Mouse (Mus musculus) kidney, adult 18-20 months (tissue): ENCODE measurements around the gene Lrp2.

Experiments
- DNase-seq: peaks from one replicate; pipeline ENCODE4 v3.0.0; 2021

The Lrp2 gene

DNA sequence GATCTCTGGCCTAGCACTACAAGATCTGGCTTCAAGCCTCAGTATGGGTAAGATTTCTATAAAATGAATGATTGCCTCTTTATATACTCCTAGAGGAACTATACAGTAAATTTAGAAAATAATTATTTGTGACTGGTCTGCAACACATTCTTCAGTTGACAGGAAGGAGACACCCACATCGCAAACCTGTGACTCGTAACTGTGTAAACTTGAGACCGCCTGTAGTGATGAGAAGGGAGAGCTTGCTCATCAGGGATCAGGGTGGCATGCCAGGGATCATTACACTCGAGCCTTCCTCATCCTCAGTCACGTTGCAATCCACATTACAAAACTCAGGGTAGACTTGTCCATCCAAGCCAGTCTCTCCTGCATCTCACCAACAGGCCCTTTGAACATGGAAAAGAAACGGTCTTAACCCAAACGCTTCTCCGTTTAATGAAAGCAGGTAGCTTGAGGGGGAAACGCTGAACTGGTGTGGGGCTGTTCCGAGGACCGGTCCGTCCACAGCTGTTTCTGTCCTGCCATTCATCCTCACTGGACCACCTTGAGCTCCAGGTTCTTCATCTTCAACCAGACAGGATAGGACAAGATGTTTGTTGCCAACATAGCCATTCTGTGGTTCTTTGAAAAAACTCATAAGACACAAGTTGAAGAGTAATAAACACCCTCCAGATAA lies 189.0 kb downstream of the Lrp2 start:
- DNase-seq = no peak

GRCm38 (mm10) chr2:69395597-69396248 lies 190.1 kb downstream of the Lrp2 start:
- no peak for DNase-seq

DNA sequence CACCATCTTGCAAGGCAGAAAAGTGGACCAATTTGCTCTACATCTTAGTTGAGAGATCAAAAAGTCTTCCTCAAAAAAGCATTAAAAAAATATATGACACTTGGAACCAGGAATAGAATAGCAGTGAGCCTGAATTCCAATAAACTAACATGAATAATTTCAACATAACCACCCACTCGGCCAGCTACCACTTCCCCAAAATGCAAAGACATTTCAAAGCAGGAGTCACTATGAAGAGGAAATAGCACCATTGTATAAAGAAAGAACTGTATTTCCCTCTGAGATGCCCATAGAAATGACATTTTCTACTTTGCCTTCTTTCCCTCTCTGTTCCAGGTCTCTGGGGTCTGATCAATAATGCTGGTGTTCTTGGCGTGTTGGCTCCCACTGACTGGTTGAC lies 191.9 kb downstream of the Lrp2 start:
- DNase-seq = no peak

DNA sequence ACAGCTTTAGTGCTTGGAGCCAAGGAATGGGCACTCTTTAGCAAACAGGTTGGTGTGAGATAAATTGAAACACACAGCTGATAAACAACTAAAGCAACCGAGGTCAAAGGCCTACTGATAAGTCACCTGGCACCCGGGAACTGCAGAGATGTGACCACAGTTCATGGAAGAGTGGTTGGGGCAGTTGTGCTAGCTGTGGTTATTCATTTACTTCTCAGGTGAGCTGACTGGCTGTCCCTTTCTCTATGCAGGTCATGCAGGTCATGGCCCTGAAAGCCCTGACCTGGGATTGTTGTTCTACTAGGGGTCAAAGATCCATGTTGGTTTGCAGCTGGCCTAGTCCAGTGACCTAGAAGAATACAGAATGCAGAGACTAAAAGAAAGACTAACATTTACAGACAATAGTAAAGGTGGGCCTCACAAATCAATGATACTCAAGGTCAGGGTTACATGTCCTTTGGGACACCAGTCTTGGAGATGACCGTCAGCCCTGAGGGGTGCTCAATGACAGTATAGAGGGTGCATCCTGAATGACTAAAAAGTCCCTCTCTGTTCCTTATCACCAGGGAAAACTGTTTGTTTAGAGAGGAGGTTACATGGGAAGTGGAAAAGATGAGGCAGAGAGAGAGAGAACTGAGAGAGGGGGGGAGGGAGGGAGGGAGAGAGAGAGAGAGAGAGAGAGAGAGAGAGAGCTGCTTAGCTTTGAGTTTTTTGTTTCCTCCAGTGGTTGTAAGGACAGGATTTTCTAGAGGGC lies 199.6 kb downstream of the Lrp2 start:
- DNase-seq = peak; percentile 24

- DNase-seq = no peak
Measured at GRCm38 (mm10) chr2:69382838-69383237, 203.0 kb downstream of the Lrp2 start.

GRCm38 (mm10) chr2:69381740-69382139 lies 204.1 kb downstream of the Lrp2 start:
- DNase-seq = no peak

- DNase-seq = no peak
Measured at GRCm38 (mm10) chr2:69380281-69380680, 205.6 kb downstream of the Lrp2 start, which contains the start of gene Dhrs9. TSS of gene Dhrs9 (plus strand) at chr2:69380445.

DNA sequence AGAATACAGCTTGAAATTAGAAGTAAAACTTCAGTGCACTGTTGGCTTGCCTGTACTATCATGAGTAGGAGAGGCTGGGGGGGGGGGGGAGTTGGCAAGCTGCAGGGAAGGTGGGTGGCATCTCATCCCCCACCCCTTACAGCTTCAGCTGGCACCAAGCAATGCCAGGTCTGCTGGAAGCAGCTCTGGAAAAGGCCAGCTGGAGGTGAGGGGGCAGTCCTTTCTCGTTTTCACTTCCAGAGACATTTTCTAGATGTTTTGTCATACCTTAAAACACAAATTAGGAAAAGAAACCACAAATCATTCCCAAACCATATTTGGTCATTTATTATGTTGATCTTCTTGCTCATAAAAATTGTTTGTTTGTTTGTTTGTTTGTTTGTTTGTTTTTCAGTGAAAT lies 206.1 kb downstream of the Lrp2 start:
- DNase-seq = no peak

DNA sequence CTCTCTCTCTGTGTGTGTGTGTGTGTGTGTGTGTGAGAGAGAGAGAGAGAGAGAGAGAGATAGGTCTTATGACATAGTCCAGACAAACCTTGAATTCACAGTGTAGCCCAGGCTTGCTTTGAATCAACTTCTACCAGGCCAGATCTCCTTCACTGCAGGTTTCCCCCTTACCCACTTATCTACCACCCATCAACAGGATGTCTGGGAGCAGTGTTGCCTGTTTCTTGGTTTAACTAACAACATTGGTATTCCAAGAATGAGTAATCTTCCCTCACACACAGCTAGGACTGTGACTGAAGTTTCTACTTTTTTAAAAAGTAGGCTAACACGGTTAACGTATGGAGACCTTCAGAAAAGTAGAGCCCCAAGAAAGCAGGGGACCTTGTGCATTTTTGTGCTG lies 209.1 kb downstream of the Lrp2 start:
- no peak for DNase-seq
